Mouse (Mus musculus) spleen, embryonic (tissue): Measurements from ENCODE around the gene Rgs19.

Source experiments
- CTCF ChIA-PET: fragments of 350-600 bp; sonication (Branson Sonifier 250); formaldehyde crosslinking; loops from one replicate; lab custom pipeline; 2022; lab: Charles Lee

Gene Rgs19

DNA sequence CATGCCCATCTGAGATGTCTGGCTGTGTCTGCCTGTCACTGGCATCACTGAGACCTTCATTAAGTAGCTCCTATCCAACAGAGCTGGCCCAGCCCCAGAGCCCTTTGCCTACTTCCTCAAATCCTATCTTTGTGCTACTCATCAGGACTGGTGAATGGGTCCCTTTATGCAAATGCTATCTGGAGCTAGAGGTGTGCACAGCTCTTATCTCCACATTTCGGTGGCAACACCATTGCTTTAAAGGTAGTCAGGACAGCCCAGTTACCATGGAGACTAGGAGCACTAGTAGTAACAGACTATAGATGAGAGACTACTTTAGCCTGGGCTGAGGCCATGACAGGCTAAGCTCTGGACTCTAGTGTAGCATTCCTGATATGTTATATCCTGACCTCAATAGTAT lies 9.1 kb downstream of the Rgs19 start:
- CTCF ChIA-PET = no interaction called here

DNA sequence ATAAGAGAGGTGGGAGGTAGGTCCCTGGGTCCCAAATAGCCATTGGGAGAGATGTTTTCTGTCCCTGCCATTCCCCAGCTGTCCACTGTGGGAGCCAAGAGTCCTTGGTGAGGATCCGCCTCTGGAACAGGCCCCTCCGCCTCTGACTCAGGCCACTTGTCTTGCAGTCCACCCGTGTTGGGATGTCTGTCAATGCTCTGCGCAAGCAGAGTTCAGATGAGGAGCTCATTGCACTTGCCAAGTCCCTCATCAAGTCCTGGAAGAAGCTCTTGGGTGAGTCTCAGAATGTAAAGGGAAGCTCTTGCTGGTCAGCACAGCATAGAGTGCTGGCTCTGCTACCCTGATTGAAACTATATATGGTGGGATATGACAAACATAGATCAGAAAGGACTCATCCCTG lies 10.4 kb downstream of the Rgs19 start:
- CTCF ChIA-PET = interaction anchor here (1.1 kb wide), 1 partner anchor 86 kb away, joined by 5 read pairs; no protein-coding TSS in a partner anchor

DNA sequence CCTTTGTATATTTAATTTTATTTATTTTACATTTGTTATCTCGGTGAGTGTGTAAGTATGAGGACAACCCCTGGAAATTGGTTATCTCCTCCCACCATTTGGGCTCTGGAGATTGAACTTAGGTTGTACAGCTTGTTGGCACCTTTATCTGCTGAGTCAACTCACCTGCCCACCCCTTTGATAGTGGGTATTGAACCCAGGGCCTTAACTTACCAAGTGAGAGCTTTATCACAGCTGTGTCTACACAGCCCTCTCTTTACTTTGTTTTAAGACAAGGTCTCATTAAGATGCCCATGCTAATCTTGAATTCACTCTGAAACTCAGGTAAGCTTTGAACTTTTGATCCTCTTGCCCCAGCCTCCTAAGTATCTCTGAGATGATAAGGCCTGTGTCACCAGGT lies 11.8 kb downstream of the Rgs19 start:
- CTCF ChIA-PET = no interaction called here

DNA sequence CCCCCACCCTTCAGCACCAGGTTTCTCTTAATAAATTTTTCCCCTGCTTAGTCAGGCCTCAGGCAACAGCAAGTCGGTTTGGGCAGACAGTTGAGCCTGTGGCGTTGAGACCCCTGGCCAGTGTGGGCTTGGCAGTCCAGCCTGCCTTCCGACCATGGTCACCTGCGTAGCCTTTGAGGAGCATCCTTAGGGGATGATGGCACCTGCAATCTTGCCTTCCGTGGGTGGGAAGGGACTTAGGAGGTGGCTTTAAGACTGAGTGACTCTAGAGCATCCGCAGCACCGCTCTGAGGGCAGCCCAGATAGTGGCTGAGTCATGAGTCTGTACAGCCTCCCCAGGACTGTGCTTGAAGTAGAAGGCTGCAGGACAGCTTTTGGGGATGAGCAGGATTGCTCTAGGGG lies 13.1 kb downstream of the Rgs19 start:
- CTCF ChIA-PET = interaction anchor here (0.6 to 0.7 kb wide), 2 partner anchors 10 to 23 kb away, joined by 3 read pairs; no protein-coding TSS in a partner anchor

DNA sequence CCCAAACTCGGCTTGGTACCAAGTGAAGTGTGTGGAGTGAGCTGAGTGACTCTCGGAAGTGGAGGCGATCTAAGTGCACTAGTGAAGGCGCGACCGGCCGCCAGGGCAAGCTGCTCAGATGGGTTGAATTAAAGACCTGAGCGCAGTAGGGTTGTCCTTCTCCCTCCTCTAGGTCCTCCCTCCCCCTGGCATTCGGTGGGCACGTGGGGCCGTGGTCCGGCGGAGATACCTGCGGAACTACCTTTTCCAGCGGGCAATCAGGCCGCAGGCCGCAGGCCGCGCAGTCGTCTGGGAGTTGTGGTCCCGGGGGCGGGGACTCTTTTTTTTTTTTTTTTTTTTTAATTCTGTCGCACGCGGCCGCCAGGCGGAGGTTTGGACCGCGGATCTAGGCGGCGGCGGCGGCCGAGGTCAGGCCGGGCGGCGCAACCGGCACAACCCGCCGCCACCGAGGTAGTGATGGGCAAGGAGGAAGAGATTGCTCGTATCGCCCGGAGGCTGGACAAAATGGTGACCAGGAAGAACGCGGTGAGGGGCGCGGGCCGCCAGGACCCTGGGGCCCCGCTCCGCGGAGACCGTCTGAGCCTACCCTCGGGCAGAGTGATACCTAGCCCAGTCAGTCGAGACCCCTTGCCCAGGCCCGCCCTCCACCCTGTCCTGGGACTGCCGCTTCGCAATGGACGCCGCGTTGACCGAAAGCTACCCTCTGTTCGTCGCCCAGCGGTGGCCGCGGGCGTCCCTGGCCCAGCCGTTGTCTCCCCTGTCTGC lies 13.6 kb downstream of the Rgs19 start, which contains the start of gene Tcea2:
Gene Tcea2 (plus strand): TSS at position 360 of the 765 bp plus-strand sequence.
- CTCF ChIA-PET = interaction anchor here (0.7 kb wide), 1 partner anchor 16 kb away, joined by 4 read pairs; no protein-coding TSS in a partner anchor

DNA sequence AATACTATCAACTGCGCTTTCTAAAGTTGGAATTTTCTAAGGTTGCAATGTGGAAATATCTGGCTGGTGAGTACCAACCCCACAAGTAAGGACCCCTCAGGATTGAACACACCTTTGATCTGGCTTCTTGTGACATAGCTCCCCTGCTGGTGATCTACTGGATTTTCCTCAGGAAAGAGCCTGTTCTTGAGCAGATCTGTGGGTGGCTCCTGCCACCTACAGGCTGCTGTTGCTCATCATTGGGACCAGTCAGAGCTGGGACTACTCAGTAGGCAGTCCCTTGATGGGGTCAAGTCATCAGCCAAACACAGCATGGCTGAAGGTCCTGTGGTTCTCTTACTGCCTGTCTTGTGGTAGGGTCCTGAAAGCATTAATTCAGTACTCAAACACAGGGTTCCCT lies 15.0 kb downstream of the Rgs19 start:
- CTCF ChIA-PET = interaction anchor here (0.5 to 2.5 kb wide), 5 partner anchors 11 to 120 kb away, joined by 4 to 15 read pairs (median 7); no protein-coding TSS in a partner anchor

DNA sequence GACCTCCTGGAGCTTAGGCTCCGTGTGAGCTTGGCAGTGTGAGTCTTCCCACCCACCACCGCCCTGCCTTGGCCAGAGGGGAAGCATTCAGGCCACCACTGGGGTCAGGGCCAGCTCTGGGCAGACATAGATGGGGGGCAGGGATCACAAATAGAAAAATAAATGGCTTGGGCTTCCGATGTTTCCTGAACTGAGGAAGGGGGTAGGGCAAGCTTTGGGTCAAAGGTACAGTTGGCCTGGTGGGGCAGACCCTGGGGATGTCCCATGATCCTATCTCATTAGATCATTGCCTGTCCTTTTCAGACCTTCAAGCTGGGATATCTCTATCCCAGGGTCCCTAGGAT lies 16.1 kb downstream of the Rgs19 start:
- CTCF ChIA-PET = interaction anchor here (0.7 to 2.5 kb wide), 3 partner anchors 18 to 408 kb away, joined by 3 to 15 read pairs (median 4); no protein-coding TSS in a partner anchor

DNA sequence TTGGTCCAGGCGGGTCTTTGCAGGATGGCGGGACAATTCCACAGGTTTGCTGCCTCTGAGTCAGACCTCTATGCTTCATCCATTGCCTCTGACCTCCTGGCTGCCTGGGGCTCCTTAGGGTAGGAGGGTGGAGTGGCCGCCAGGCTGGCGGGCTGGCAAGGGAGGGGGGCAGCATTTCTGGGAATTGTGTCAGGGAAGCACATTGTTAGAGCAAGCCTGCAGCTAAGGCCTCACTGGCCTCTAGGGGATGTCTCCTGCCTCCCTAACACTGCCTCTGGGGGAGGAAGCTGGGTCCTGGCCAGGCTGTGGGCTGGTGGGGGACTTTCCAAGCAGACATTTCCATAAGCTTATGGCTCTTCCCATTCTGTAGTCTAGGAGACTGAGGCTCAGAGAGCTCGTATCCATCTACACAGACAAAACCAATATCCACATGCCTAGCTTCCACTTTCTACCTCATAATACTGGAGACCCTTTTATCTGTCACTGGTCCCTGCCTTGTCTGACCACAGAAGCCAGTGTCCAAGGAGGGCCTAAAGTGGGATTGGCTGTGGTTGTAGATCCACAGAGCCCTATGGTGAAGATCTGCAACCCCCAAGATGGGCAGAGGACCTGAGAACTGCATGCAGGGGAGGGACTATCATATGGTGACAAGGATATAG lies 16.6 kb downstream of the Rgs19 start:
- CTCF ChIA-PET = interaction anchor here (0.5 to 2.5 kb wide), 3 partner anchors 18 to 407 kb away, joined by 3 to 15 read pairs (median 6); no protein-coding TSS in a partner anchor

DNA sequence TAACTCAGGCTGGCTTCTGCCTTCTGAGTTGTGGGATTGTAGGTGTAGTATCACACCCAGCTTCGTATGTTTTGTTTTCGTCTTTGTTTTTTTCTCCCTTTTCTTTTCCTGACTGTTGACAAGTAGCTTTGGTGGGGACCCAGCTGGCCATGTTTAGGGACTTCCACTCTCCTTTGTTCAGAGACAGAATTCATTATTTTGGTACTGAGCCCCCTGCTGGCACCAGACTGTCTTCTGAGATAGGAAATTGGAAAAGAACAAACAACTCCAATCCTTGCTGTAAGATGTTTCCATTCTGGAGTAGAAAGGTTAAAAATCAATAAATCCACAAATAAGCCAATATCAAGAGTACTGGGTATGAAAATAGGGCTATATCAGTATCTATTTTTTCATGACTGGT lies 17.4 kb downstream of the Rgs19 start:
- CTCF ChIA-PET = interaction anchor here (0.5 to 0.6 kb wide), 2 partner anchors 38 to 41 kb away, joined by 3 to 6 read pairs; no protein-coding TSS in a partner anchor

DNA sequence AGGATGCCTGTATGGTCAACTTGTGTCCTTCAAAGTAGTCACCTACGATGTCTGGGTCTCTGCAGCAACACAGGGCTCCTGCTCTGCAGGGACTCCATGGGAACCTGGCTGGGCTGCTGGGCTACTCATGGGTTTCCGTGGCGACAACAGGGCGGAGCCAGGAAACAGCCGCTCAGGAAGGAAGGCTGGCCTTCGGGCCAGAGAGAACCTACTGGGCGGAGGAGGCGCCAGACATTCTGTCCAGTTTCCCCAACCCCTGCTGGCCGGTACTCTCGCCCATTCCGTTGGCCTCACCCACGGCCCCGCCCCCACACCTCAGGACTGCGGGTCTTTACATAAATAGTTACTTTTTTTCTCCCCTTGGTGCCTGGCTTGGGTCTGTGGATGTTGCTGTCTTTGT lies 18.3 kb downstream of the Rgs19 start:
- CTCF ChIA-PET = no interaction called here

DNA sequence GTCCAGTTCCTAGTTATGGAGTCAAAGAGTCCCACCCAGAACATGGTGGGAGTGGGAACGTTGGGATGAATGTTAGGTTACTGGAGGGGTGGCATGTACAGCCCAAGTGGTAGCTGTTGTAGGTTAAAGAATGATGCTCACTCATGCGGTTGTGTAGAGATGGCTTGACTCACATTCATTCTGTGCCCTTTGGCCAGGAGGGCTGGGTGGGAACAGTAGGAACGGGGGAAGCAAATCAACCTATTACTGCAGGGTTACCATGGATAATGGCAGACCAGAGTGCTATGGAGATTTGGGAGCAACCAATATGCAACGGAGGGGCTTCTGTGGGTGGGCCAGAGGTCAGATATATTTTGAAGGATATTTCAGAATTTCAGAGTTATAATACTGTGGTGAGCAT lies 18.8 kb downstream of the Rgs19 start:
- CTCF ChIA-PET = no interaction called here

DNA sequence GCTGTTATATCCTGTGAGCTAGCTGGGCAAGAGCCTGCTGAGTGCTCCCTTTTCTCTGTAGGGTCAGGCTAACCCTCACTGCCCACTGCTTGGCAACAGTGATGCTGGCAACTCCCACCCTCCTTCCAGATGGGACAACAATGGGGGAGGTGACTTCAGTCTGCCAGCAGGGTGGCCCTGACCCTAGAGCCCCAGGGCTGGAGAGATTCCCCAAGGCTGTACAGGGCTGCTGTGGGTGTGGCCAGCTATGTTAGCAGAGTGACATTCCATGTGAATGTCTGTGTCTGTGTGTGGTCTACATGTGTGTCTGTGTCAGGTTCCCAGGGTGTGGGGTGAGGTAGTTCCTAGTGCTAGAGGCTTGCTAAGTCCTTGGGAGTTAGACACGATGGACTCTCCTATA lies 20.3 kb downstream of the Rgs19 start:
- CTCF ChIA-PET = interaction anchor here (0.7 kb wide), 1 partner anchor 17 kb away, joined by 3 read pairs; no protein-coding TSS in a partner anchor

DNA sequence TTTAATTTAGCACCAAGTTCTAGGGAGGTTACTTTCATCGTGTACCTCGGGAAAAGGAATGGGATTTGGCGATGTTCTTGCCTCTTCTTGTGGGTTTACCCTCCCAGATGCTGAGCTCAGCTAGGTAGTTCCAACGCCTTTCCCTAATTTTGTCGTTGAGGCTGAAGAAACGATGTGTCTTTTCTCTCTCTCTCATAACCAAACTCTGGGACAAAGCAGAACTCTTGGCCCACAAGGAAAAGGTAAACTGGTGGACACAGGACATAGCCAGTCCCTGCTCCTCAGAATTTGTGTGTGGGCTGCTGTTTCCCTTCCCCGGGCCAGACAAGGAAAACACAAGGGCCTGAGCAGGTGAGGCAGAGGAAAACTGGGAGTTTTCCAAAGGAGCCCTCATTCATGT lies 21.8 kb downstream of the Rgs19 start:
- CTCF ChIA-PET = interaction anchor here (0.5 kb wide), 1 partner anchor 115 kb away, joined by 3 read pairs; no protein-coding TSS in a partner anchor

DNA sequence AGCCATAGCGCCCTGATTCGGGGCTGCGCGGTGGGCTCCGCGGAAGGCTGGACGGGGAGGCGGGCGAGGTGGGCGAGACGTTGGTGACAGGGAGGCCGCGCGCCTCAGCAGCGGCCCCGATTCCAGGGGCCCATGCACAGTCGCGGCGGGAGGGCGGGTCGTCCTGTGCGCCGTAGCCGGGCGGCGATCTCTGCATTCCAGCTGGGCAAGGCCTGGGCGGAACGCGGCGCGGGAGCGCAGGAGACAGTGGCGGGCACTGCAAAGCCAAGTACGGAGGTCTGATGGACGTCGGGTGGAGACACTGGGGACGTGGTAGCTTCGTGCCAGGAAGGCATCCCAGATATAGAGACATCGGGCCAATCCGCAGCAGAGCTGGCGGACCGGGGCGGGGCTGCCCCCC lies 22.5 kb downstream of the Rgs19 start, which contains the start of gene Sox18:
Gene Sox18 (minus strand): TSS at position 315 of the 400 bp plus-strand sequence.
- CTCF ChIA-PET = interaction anchor here (0.5 kb wide), 1 partner anchor 9 kb away, joined by 3 read pairs; no protein-coding TSS in a partner anchor

DNA sequence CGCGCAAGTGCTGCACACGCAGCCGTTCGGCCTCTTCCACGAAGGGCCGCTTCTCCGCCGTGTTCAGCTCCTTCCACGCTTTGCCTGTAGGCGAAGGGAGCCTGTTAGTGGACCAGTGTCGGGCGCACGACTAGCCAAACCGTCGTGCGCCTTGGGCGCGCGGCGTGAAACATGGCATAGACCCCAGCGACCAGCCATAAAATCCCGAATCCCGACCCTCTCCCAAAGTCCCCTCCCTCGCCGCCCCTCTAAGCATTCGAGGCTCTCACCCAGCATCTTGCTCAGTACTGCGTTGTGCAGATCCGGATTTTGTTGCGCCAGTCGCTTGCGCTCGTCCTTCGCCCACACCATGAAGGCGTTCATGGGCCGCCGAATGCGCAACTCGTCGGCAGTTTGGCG lies 22.9 kb downstream of the Rgs19 start:
- CTCF ChIA-PET = interaction anchor here (0.5 kb wide), 1 partner anchor 8 kb away, joined by 3 read pairs; no protein-coding TSS in a partner anchor

DNA sequence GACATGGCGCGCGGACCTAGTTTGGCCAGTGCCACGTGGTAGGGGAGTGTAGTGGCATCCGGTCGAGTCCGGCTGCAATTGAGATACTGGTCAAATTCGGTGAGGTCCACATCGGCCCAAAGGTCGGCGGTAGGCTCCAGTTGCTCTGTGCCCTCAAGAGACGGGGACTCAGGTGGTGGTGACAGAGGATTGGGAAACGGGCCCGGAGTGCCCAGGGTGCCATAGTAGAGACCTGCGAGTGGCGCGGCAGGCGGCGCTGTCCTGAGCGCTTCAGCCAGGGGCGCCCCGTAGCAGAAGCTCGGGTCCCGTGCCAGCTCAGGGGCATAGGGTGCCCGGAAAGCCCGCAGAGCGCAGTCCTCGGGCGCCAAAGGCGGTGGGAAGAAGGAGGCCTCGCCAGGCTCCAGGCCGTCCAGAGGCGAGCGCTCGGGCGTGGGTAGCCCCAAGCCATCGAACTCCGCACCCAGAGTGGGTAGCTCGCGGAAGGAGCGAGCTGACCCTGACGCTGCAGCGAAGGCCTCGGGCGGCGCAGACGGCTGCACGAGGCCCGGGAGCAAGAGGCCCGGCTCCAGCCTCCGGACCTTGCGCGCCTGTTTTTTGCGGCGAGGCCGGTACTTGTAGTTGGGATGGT lies 23.4 kb downstream of the Rgs19 start:
- CTCF ChIA-PET = interaction anchor here (0.6 kb wide), 1 partner anchor 190 kb away, joined by 3 read pairs; no protein-coding TSS in a partner anchor

DNA sequence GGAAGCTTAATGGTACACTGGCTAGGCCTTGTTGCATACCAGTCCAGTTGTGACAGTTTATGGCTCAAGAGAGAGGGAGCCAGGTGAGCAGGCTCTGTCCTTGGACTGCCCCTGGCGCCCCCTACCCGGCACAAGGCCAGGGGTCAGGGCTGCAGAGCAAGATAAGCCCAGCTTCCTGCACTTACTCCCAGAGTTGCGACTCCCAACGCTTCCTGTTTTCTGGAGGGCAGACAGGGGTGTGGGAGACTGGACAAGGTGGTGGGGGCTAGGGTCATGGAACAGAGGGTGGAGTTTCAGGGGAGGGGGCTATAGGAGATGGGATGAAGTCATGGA lies 30.5 kb downstream of the Rgs19 start:
- CTCF ChIA-PET = no interaction called here

DNA sequence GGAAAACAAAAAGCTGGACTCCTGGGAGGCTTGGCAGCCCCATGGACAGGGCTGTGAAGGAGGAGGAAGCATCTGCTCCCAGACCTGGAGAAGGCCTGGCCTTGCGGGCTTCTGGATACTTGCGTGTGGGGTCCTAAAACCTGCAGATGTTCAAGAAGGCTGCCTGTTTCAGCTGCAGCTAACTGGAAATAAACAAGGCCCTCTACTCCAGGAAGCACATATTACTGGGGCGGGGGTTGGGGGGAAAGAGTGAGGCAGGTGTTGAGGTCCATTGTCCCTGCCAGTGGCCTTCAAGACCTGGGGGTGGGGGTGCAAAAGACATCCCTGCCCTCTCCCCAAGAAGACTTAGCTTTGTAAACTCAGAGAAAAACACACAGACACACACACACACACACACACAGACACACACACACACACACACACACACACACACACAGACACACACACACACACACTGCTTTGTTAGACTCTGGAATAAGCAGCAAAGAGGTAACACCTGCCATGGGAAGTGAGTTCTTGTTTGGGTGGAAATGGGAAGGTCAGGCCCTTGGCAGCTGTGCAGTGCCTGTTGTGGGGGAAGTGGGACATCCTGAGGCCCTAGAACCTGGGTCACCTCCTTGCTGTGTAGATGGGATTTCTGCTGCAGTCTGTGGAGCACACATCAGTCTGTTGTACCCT lies 31.0 kb downstream of the Rgs19 start:
- CTCF ChIA-PET = interaction anchor here (0.6 to 0.8 kb wide), 3 partner anchors 8 to 45 kb away, joined by 3 to 4 read pairs (median 3); partner anchors contain the start of gene Sox18

DNA sequence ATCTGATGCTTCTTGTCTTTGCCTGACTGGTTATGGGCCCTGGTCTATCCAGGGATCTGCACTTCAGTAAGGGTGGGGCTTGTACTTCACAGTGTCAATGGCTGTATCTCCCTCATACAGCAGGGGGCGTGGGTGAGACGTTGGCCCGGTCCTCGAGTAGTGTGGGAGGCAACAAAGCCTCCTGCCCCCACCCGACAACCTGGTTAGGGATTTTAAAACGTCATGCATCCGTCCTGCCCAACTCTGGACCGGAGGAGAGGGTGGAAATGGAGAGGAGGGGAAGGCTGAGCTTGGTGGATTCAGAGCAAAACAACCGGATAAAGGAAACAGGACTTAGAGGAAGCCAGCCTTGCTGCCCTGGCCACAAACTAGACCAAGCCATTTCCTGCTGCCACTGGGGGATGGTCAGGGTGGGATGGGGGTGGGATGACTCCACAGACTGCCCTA lies 34.1 kb downstream of the Rgs19 start:
- CTCF ChIA-PET = interaction anchor here (0.7 to 2.4 kb wide), 3 partner anchors 19 to 1559 kb away, joined by 3 to 15 read pairs (median 8); no protein-coding TSS in a partner anchor

DNA sequence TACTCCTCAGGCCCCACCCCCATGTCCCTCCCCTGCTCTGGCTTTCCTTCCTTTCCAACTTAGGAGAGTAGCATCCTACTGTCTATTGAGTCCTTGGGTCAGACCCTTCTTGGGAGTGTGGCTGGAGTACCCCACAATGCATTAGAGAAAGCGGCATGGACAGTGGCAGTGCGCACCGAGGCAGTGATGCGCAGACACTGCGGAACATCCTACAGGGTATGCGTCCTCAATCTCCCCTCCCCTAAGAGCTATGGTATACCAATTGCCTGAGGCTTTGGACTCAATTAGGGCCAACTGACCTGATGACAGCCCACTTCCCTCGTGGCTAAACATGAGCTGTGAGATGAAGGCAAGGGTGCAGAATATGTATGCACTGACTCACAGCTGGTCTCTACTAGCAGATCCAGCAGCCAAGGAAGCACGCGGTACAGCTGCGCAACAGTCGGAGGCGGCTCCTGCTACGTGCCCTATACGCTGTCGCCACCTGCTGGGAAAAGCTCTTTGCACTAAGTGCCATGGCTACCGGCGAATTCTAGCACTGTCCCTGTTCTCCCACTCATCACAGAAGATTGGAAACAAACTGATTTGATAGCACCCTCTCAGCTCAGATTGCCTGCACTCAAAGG lies 34.7 kb downstream of the Rgs19 start:
- CTCF ChIA-PET = interaction anchor here (0.6 to 2.4 kb wide), 4 partner anchors 19 to 1559 kb away, joined by 3 to 15 read pairs (median 6); no protein-coding TSS in a partner anchor
